Mouse (Mus musculus) induced T-regulatory cell, adult 2 months (primary cell): ENCODE results near the gene Coil.
A peak's percentile ranks its signal among the peaks of the same experiment; 100 is the strongest.

Source experiments
- DNase-seq: peaks from one replicate; pipeline ENCODE4 v3.0.0-alpha.2; 2012; ENCODE audit warnings: low read depth

The Coil gene

GRCm38 (mm10) chr11:88970202-88970732, at the start of gene Coil:
Gene Coil, plus strand, starts transcription at chr11:88970252.
- no peak for DNase-seq

DNA sequence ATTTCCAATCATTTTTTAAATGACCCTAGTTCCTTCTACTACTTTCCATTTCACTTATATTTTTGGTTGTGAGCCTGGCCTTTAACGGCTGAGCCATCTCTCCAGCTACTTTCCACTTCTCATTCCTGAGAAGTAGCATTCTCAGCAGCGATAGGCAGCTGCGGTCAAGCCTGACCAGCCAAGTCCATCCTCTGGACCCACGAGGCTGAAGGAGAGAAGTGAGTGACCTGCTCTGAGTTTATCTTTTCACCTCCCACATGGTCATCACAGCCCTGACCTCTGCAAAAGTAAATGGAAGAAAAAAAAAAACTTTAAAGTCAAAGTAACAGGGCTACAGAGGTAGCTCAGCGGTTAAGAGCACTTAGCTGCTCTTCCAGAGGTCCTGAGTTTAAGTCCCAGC, 43.5 kb upstream of the Coil start:
- DNase-seq, result no peak

- DNase-seq, result no peak
Observed at GRCm38 (mm10) chr11:88931692-88932530, 38.1 kb upstream of the Coil start.

DNA sequence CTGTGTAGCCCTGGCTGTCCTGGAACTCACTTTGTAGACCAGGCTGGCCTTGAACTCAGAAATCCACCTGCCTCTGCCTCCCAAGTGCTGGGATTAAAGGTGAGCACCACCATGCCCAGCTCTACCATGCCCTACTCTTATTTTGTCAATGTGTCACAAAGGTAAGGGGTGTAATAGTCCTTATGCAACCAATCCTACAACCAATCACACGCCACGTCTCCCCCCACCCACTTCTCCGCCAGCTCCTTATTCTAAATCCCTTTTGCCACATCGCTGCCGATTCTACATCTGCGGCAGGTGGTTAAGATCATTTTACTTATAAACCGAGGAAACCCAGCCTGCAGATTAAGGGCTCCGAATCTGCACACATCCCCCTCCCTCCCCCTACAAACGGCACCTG, 37.0 kb upstream of the Coil start:
- no peak for DNase-seq

DNA sequence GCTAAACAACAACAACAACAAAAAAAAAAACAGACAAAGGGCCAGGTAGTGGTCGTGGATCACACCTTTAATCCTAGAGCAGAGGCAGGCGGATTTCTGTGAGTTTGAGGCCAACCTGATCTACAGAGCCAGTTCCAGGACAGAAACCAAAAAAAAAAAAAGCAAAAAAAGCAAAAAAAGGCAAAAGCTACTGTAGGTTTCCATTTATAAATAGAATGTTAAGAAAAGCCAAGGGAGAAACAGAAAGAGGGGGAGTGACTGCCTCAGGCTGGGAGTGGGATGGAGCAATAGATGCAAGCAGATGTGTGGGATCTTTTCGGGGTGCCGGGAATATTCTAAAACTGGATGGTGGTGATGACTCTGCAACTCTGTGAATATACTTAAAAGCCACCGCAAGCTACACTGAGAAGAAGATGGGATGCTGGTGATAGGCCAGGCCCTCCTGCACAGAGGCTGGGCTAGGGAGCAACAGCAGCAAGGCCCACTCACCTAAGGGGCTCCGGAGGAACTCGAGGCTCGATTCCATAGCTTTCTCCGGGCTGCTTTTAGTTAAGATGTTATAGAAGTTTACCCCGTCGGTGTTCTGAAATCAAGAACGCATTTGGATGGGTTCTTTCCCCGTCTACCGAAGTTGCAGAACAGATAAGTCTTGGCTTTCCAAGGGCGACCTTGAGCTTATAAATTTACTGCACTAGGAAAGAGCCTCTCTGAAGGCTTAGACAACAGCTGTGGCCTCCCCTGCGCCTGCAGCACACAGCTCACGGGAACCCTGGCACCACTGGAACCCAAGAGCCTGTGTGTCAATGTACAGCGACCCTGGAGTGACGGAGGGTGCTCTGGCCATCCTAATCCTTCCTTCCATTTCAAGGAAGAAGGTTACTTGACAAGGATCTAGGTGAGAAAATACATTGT, 35.7 kb upstream of the Coil start:
- DNase-seq, result no peak

DNA sequence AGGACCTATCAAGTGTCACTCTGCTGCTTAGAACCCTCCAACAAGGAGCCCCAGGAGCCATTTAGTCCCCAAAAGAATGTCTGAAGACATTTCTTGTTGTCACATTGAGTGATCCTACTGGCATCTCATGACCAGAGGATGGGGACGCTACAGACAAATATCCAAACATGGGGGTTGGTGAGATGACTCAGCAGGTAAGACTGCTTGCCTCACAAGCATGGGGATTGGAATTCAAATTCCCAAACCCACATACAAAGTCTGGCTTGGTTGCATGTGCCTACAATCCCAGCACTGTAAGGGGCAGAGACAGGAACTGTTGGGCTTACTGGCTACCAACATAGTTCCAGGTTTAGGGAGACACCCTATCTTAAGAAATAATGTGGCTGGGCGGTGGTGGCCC, 32.2 kb upstream of the Coil start:
- no peak for DNase-seq

DNA sequence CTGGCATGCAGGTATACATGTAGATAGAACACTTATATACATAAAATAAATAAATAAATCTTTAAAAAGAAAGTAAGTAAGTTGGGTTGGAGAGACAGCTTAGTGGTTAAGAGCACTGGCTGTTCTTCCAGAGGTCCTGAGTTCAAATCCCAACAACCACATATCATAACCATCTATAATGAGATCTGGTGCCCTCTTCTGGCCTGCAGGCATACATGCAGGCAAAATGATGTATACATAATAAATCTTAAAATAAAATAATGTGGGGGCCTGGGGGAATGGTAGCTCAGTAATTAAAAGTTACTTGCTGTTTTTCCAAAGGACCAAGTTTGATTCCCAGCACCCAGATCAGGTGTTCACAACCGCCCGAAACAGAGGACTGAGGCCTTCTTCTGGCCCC, 31.3 kb upstream of the Coil start:
- DNase-seq, result no peak

- no peak for DNase-seq
Observed at GRCm38 (mm10) chr11:88939634-88940033, 30.4 kb upstream of the Coil start.

DNA sequence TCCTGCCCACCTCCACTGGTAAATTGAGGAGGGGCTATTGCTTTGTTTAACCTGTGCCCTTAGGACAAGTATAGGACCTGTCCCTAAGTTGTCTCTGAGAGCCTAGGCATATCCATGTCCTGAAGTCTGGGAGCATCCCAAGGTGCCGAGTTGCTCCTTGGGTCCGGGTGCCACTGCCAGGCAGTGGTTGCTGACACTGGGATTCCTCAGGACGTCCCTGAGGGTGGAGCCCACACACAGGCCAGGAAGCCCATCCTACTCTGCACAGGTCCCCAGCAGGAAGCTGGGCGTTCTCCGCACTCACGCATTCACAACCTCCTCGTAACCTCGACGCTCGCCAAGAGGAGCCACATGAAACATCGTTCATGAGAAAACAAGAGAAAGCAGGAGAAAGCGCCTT, 28.6 kb upstream of the Coil start:
- DNase-seq, result no peak

DNA sequence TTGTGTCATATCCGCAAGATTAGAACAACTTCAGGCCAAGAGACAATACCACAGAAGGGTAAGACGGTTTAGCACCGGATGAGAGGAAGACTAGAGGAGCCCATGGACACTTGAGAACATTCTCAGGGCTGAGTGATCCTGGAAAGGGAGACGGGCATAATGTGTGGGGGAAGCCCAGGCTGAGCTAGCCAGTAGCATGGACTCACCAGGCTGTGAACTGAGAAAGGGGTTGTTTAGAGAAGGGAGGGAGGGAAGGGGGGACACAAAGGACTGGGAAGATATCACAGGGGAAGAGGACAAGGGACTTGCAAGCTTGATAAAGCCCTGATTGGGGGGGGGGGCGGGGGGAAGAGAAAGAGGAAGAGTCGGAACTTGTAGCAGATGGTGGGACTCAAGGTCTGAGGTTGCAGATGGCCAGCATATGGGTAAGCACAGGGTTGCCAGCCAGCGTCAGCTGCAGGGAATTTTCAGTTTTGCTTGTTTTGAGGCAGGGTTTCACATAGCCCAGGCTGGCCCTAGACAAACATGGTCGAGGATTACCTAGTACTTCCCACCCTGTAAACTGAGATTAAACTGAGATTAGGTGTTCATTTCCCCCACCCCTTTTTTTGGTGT, 24.0 kb upstream of the Coil start:
- no peak for DNase-seq

DNA sequence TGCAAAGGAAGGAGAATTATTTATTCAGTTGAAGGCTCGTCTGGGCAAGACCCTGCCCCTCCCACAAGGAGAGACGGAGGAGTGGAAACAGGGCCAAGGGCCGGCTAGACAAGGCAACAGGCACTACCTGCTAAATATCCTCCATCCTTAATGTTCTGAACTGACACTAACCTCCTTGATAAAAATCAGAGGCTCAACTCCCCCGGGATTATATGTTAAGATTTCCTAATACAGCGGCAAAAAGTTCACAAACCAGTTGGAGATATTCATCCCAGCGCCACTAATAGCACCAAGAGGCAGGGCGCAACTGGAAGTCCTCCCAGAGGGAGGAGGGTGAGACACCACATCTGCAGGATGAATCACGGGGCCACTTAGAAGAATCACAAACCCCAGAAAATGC, 21.2 kb upstream of the Coil start:
- DNase-seq, result no peak

GRCm38 (mm10) chr11:88949802-88950639, 20.0 kb upstream of the Coil start:
- peak; percentile 58 for DNase-seq

DNA sequence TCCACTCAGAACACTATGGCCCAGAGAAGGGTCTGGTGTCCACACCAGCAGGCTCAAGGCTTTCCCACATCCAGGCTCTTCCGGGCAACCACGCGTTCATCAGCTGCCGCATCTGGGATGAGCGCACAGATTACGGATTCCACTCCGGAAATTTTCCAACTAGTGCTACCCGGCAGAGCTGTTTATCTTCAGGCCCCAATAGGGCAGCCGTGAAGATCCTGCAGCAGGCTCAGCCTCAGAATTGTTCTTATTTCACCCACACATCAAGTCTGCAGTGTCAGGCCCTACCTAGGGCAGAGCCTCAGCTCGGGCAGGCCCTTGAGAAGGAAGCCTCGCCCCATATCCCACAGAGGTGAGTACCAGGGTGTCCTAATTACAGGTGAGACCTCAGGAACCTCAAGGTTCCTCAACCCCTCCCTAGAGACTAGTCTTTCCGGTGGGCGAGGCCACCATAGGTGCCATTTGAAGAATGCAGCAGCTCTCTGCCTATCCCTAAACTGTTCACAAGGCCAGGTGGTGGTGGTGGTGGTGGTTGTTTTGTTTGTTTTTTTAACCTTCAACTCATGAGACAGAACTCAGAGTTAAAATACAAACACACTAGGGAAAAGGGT, 19.3 kb upstream of the Coil start:
- DNase-seq, result peak; percentile 29

- DNase-seq, result no peak
Observed at GRCm38 (mm10) chr11:88951576-88951975, 18.5 kb upstream of the Coil start.

DNA sequence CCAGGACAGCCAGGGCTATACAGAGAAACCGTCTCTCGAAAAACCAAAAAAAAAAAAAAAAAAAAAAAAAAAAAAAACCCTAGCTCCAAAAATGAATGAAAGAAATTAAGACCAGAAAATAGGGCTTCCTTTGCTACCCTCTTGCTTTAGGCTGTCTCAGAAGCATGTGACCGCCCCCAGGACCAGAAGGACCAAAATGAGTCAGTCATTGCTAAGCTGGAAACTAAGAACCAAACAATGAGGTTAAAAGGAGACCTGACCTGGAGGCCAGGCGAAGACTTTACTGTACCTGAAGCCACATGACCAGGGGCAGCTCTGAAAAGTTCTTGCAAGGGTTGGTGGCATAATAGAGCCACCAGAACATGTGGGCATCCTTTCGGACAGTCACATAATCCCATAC, 17.9 kb upstream of the Coil start:
- DNase-seq, result peak; percentile 50

DNA sequence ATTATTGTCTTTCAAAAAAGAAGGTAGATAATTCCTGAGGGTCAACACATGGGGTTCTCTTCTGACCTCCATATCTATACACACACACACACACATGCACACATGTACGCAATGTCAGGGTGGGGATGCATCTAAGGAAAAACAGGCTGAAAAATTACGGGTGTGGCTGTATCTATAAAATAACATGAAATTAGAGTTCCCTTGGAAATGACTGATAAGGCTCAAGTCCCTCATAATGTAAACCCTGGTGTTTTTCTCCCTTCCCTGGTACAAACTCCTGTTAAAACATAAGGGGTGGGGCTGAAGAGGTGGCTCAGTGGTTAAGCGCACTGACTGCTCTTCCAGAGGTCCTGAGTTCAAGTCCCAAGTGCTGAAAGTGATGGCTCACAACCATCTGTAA, 16.5 kb upstream of the Coil start:
- peak; percentile 15 for DNase-seq

DNA sequence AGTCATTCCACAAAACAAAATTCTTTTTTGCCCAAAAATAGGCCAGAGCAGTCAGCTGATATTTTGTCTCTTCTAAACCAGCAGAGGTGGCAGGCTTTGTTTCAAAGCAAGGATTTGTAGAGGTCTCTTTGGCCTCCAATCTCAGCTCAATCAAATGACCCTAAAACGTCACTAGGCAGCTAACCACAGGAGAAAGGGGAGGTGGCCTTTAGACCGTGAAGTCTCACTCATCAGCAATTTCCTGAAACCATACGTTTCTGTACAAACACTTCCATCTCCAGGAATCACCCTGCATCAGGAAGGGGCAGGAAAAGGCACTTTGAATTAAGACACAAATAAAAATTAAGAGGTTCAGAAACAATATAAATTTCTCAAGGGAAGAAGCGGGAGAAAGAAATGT, 15.2 kb upstream of the Coil start:
- DNase-seq, result peak; percentile 82

GRCm38 (mm10) chr11:88955217-88955969, 14.7 kb upstream of the Coil start, which contains the start of gene Scpep1:
Gene Scpep1, minus strand, starts transcription at chr11:88955465.
- DNase-seq, result peak; percentile 98

DNA sequence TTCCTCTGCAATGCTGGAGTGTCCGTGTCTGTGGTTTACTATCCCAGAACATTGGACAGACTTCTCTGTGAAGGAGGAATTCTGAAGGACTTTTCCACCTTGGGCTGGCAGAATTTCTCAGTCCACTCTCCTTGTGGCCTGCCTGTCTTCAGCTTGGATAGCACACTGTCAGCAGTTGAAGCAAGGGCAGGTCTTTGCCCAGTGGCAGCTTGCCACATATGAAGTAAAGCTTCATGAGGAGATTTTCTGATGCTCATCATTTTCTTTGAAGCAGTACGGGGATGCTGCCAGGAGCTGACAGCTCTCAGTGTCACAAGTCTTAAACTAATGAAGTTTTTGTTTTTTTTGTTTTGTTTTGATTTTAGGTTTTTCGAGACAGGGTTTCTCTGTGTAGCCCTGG, 11.2 kb upstream of the Coil start:
- no peak for DNase-seq

DNA sequence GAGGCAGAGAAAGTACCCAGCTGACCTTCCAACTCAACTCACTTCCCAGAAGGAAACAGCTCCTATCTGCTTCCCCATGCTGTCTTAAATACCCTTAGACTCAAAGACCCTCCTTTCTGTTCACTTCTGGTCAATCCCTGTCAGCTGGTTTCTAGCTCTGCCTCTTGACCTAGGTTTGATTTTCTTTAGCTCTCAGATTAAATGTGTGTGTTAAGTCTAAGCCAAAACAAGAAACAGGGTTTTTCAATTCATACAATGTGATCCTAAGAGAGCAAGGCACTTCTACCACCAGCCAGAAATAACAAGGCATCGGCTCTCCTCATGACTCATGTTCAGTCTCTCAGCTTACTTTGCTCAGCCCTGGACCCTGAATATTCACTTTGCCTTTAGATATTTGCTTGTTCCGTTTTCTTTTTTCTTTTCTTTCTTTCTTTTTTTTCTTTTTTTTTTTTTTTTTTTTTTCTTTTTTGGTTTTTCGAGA, 3.1 kb upstream of the Coil start, which contains the start of gene Elobl:
TSS of gene Elobl (minus strand) at position 51 of the 481 bp plus-strand sequence.
- DNase-seq, result no peak
